Mouse (Mus musculus): ENCODE results near the gene Slc48a1. TPM values are rescaled to one million over a fixed set of nuclear protein-coding genes. Genes with fewer than 3 reads are reported as not detected.

The Slc48a1 gene
- polyA plus RNA-seq, 1 experiment from 2014 or later, result 122 TPM

- peak within 1 kb of the TSS; percentile 97 for H3K4me2 ChIP-seq (ENCODE audit: low read length)
- H3K9ac ChIP-seq (ENCODE audit: low read depth, low read length), result peak within 1 kb of the TSS; percentile 71
- peaks cover 27% of the 10 kb centered on the region for H3K4me1 ChIP-seq (ENCODE audit: control insufficient read depth, insufficient read depth, low read depth, low read length)
- peaks cover 6% of the 10 kb centered on the region; the same call in 1 of the 2 replicates for H3K27me3 ChIP-seq (replicated peaks; ENCODE audit: control insufficient read depth, insufficient read depth, low read length)
- H3K9me3 ChIP-seq (ENCODE audit: control insufficient read depth, low read length), result no peaks in the 10 kb centered on the region
- WGBS, result under 1% methylated on average over 44 of the region's 44 CpGs
- H3K4me3 ChIP-seq (ENCODE audit: low read length), result peak within 1 kb of the TSS; percentile 53
- H3K36me3 ChIP-seq (ENCODE audit: control insufficient read depth, insufficient read depth, low read length), result no peaks in the 10 kb centered on the region
- ATAC-seq, result peak; percentile 81
- peak within 1 kb of the TSS; percentile 69 for H3K27ac ChIP-seq (ENCODE audit: low read depth, low read length)
Measured at GRCm38 (mm10) chr15:97767280-97768186, 10.8 kb upstream of the Slc48a1 start, which contains the start of gene Rapgef3. Gene Rapgef3 (minus strand): TSS chr15:97767972.

DNA sequence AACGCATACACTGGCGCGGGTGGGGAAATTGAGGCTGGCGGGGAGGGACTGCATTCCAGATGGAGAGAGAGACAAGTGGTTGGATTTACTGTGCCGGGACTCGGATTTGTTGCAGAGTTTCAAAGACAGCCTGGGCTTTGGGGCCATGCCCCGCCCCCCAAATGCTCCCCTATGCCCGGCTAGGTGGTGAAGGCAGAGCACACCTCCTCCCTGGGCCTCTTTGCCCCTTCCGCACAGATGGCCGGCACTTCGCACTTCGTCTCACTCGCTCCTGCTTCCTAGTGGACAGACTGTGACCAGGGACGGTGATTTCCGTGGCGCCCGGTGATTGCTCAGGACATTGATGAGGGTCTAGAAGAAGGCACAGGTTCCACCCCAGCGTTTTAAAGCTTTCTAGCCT is 10.1 kb upstream of the Slc48a1 start:
- no peaks in the 10 kb centered on the region for H3K9me3 ChIP-seq (ENCODE audit: control insufficient read depth, low read length)
- H3K4me2 ChIP-seq (ENCODE audit: low read length), result peak overlapping the region; percentile 97
- peak overlapping the region; percentile 69 for H3K27ac ChIP-seq (ENCODE audit: low read depth, low read length)
- peaks cover 6% of the 10 kb centered on the region; the same call in 1 of the 2 replicates for H3K27me3 ChIP-seq (replicated peaks; ENCODE audit: control insufficient read depth, insufficient read depth, low read length)
- no peak for ATAC-seq
- 3% methylated on average over 18 of the region's 18 CpGs for WGBS
- peak overlapping the region; percentile 71 for H3K9ac ChIP-seq (ENCODE audit: low read depth, low read length)
- no peaks in the 10 kb centered on the region for H3K36me3 ChIP-seq (ENCODE audit: control insufficient read depth, insufficient read depth, low read length)
- H3K4me3 ChIP-seq (ENCODE audit: low read length), result peak overlapping the region; percentile 53
- H3K4me1 ChIP-seq (ENCODE audit: control insufficient read depth, insufficient read depth, low read depth, low read length), result peaks cover 28% of the 10 kb centered on the region

DNA sequence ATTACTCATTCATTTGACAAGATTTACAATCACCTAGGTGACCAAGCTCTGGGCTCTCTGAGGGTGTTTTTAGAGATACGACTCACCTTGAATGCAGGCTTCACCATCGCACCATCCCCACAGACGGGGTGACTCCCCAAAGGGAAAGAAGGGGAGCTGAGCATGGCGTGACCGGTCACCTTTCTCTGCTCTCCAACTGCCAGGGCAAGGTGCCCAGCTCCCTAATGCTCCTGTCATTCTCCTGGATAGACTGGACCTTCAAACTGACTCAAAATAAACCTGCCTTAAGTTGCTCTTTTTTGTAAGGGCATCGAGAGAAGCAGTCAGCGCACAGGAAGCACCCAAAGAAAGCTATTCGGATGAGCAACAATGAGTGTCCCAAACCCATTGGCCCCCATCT is 8.0 kb upstream of the Slc48a1 start:
- Histone ChIP-seq H3K27me3 (replicated peaks; ENCODE audit: control insufficient read depth, insufficient read depth, low read length) (peaks cover 6% of the 10 kb centered on the region; the same call in 1 of the 2 replicates), H3K9me3 (ENCODE audit: control insufficient read depth, low read length) (no peaks in the 10 kb centered on the region), H3K9ac (ENCODE audit: low read depth, low read length) (no peak overlapping the region), H3K4me1 (ENCODE audit: control insufficient read depth, insufficient read depth, low read depth, low read length) (peaks cover 26% of the 10 kb centered on the region), H3K27ac (ENCODE audit: low read depth, low read length) (no peak overlapping the region), H3K36me3 (ENCODE audit: control insufficient read depth, insufficient read depth, low read length) (no peaks in the 10 kb centered on the region), H3K4me3 (ENCODE audit: low read length) (no peak overlapping the region), H3K4me2 (ENCODE audit: low read length) (no peak overlapping the region)
- WGBS, result 73% methylated on average over 8 of the region's 8 CpGs
- ATAC-seq, result no peak

GRCm38 (mm10) chr15:97773108-97773507 is 5.2 kb upstream of the Slc48a1 start:
- Histone ChIP-seq H3K27me3 (replicated peaks; ENCODE audit: control insufficient read depth, insufficient read depth, low read length) (peaks cover 6% of the 10 kb centered on the region; the same call in 1 of the 2 replicates), H3K27ac (ENCODE audit: low read depth, low read length) (no peak overlapping the region; the same call in 1 of the 2 replicates), H3K4me1 (ENCODE audit: control insufficient read depth, insufficient read depth, low read depth, low read length) (peaks cover 6% of the 10 kb centered on the region), H3K4me3 (ENCODE audit: low read length) (no peak overlapping the region), H3K36me3 (ENCODE audit: control insufficient read depth, insufficient read depth, low read length) (no peaks in the 10 kb centered on the region), H3K9ac (ENCODE audit: low read depth, low read length) (no peak overlapping the region), H3K4me2 (ENCODE audit: low read length) (no peak overlapping the region), H3K9me3 (ENCODE audit: control insufficient read depth, low read length) (no peaks in the 10 kb centered on the region)
- ATAC-seq, result no peak
- 30% methylated on average over 5 of the region's 5 CpGs for WGBS

- Histone ChIP-seq H3K9ac (ENCODE audit: low read depth, low read length) (no peak overlapping the region), H3K9me3 (ENCODE audit: control insufficient read depth, low read length) (no peaks in the 10 kb centered on the region), H3K27ac (ENCODE audit: low read depth, low read length) (peak overlapping the region; percentile 39; the same call in 1 of the 2 replicates), H3K4me1 (ENCODE audit: control insufficient read depth, insufficient read depth, low read depth, low read length) (peaks cover 3% of the 10 kb centered on the region), H3K36me3 (ENCODE audit: control insufficient read depth, insufficient read depth, low read length) (no peaks in the 10 kb centered on the region), H3K4me3 (ENCODE audit: low read length) (no peak overlapping the region), H3K4me2 (ENCODE audit: low read length) (no peak overlapping the region), H3K27me3 (replicated peaks; ENCODE audit: control insufficient read depth, insufficient read depth, low read length) (peaks cover 6% of the 10 kb centered on the region; the same call in 1 of the 2 replicates)
- ATAC-seq, result no peak
- WGBS, result 70% methylated on average over 5 of the region's 5 CpGs
Measured at GRCm38 (mm10) chr15:97773961-97774370, 4.4 kb upstream of the Slc48a1 start.

GRCm38 (mm10) chr15:97776514-97776913 is 1.8 kb upstream of the Slc48a1 start:
- WGBS, result 9% methylated on average over 8 of the region's 8 CpGs
- Histone ChIP-seq H3K27me3 (replicated peaks; ENCODE audit: control insufficient read depth, insufficient read depth, low read length) (no peaks in the 10 kb centered on the region; the same call in 1 of the 2 replicates), H3K4me3 (ENCODE audit: low read length) (no peak overlapping the region), H3K4me2 (ENCODE audit: low read length) (no peak overlapping the region), H3K27ac (ENCODE audit: low read depth, low read length) (no peak overlapping the region), H3K9ac (ENCODE audit: low read depth, low read length) (no peak overlapping the region), H3K9me3 (ENCODE audit: control insufficient read depth, low read length) (no peaks in the 10 kb centered on the region), H3K36me3 (ENCODE audit: control insufficient read depth, insufficient read depth, low read length) (no peaks in the 10 kb centered on the region), H3K4me1 (ENCODE audit: control insufficient read depth, insufficient read depth, low read depth, low read length) (peaks cover 8% of the 10 kb centered on the region)
- ATAC-seq, result no peak

GRCm38 (mm10) chr15:97776919-97777318 is 1.4 kb upstream of the Slc48a1 start:
- WGBS, result 84% methylated on average over 6 of the region's 6 CpGs
- peaks cover 10% of the 10 kb centered on the region for H3K4me1 ChIP-seq (ENCODE audit: control insufficient read depth, insufficient read depth, low read depth, low read length)
- H3K27ac ChIP-seq (ENCODE audit: low read depth, low read length), result no peak overlapping the region
- no peak overlapping the region for H3K9ac ChIP-seq (ENCODE audit: low read depth, low read length)
- no peak overlapping the region for H3K4me2 ChIP-seq (ENCODE audit: low read length)
- no peak overlapping the region for H3K4me3 ChIP-seq (ENCODE audit: low read length)
- no peak for ATAC-seq
- no peaks in the 10 kb centered on the region for H3K36me3 ChIP-seq (ENCODE audit: control insufficient read depth, insufficient read depth, low read length)
- no peaks in the 10 kb centered on the region for H3K9me3 ChIP-seq (ENCODE audit: control insufficient read depth, low read length)
- no peaks in the 10 kb centered on the region; the same call in 1 of the 2 replicates for H3K27me3 ChIP-seq (replicated peaks; ENCODE audit: control insufficient read depth, insufficient read depth, low read length)

DNA sequence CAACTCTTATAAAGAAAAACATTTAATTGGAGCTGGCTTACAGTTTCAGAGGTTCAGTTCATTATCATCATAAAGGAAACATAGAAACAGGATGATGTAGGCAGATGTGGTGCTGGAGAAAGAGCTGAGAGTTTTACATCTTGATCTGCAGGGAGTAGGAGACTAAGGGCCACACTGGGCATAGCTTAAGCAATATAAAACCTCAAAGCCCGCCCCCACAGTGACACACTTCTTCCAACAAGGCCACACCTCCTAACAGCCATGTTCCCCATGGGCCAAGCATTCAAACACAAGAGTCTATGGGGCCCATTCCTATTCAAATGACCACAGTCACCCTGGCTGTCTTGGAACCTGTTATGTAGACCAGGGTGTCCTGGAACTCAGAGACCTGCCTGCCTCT is 1.3 kb downstream of the Slc48a1 start:
- no peaks in the 10 kb centered on the region; the same call in 1 of the 2 replicates for H3K27me3 ChIP-seq (replicated peaks; ENCODE audit: control insufficient read depth, insufficient read depth, low read length)
- no peak overlapping the region for H3K4me3 ChIP-seq (ENCODE audit: low read length)
- no peak overlapping the region for H3K9ac ChIP-seq (ENCODE audit: low read depth, low read length)
- no peaks in the 10 kb centered on the region for H3K9me3 ChIP-seq (ENCODE audit: control insufficient read depth, low read length)
- H3K27ac ChIP-seq (ENCODE audit: low read depth, low read length), result no peak overlapping the region
- ATAC-seq, result no peak
- H3K4me1 ChIP-seq (ENCODE audit: control insufficient read depth, insufficient read depth, low read depth, low read length), result peaks cover 11% of the 10 kb centered on the region
- no peak overlapping the region for H3K4me2 ChIP-seq (ENCODE audit: low read length)
- 89% methylated on average over 1 of the region's 1 CpGs for WGBS
- no peaks in the 10 kb centered on the region for H3K36me3 ChIP-seq (ENCODE audit: control insufficient read depth, insufficient read depth, low read length)

GRCm38 (mm10) chr15:97780611-97781031 is 2.3 kb downstream of the Slc48a1 start:
- H3K27ac ChIP-seq (ENCODE audit: low read depth, low read length), result peak overlapping the region; percentile 32; the same call in 1 of the 2 replicates
- H3K4me1 ChIP-seq (ENCODE audit: control insufficient read depth, insufficient read depth, low read depth, low read length), result peaks cover 12% of the 10 kb centered on the region
- no peak overlapping the region for H3K4me2 ChIP-seq (ENCODE audit: low read length)
- 54% methylated on average over 12 of the region's 12 CpGs for WGBS
- no peak overlapping the region for H3K4me3 ChIP-seq (ENCODE audit: low read length)
- no peaks in the 10 kb centered on the region for H3K36me3 ChIP-seq (ENCODE audit: control insufficient read depth, insufficient read depth, low read length)
- no peak overlapping the region for H3K9ac ChIP-seq (ENCODE audit: low read depth, low read length)
- H3K9me3 ChIP-seq (ENCODE audit: control insufficient read depth, low read length), result no peaks in the 10 kb centered on the region
- no peaks in the 10 kb centered on the region; the same call in 1 of the 2 replicates for H3K27me3 ChIP-seq (replicated peaks; ENCODE audit: control insufficient read depth, insufficient read depth, low read length)
- no peak for ATAC-seq

All from hindbrain, embryonic 16.5 days (tissue).